In genomic region chr5:139377468-139378270, GRCm38 (mm10) we compare ENCODE assay signal across 8 mouse cellular contexts. TPM values are rescaled to one million over a fixed set of nuclear protein-coding genes. Genes with fewer than 3 reads are reported as not detected.
A peak's percentile ranks its signal among the peaks of the same experiment; 100 is the strongest.
DNase-seq lines count a peak whose midpoint lies in the region; ATAC-seq lines count a peak whose summit lies in the region.

Gene Gpr146, plus strand, starts transcription at chr5:139377697.

- no peak within 1 kb of the TSS for H3K27ac ChIP-seq in midbrain, embryonic 12.5 days (replicated peaks)
- no peak within 1 kb of the TSS; the same call in 1 of the 2 replicates for H3K27ac ChIP-seq in midbrain, embryonic 16.5 days (ENCODE audit: low read length)
- H3K27ac ChIP-seq in intestine, embryonic 16.5 days (ENCODE audit: low read length): peak within 1 kb of the TSS; percentile 76
- H3K27ac ChIP-seq in limb, embryonic 15.5 days: peak within 1 kb of the TSS; percentile 75

- H3K9ac ChIP-seq in midbrain, embryonic 12.5 days (replicated peaks): peak within 1 kb of the TSS; percentile 34; the same call in 1 of the 2 replicates
- no peak within 1 kb of the TSS for H3K9ac ChIP-seq in midbrain, embryonic 16.5 days (ENCODE audit: low read depth, low read length)
- H3K9ac ChIP-seq in intestine, embryonic 16.5 days (ENCODE audit: low read depth, low read length): peak within 1 kb of the TSS; percentile 48; the same call in 1 of the 2 replicates
- no peak within 1 kb of the TSS for H3K9ac ChIP-seq in limb, embryonic 15.5 days

- 87% methylated on average over 18 of the region's 18 CpGs for WGBS in midbrain, embryonic 12.5 days
- 86% methylated on average over 18 of the region's 18 CpGs for WGBS in midbrain, embryonic 16.5 days
- WGBS in intestine, embryonic 16.5 days: 63% methylated on average over 18 of the region's 18 CpGs
- 50% methylated on average over 18 of the region's 18 CpGs for WGBS in limb, embryonic 15.5 days

- H3K4me3 ChIP-seq in midbrain, embryonic 12.5 days: no peak within 1 kb of the TSS
- H3K4me3 ChIP-seq in midbrain, embryonic 16.5 days (ENCODE audit: low read depth, low read length): no peak within 1 kb of the TSS
- no peak within 1 kb of the TSS for H3K4me3 ChIP-seq in intestine, embryonic 16.5 days (ENCODE audit: low read length)
- H3K4me3 ChIP-seq in limb, embryonic 15.5 days: no peak within 1 kb of the TSS

- no peaks in the 10 kb centered on the region for H3K9me3 ChIP-seq in midbrain, embryonic 12.5 days
- no peaks in the 10 kb centered on the region for H3K9me3 ChIP-seq in midbrain, embryonic 16.5 days (replicated peaks; ENCODE audit: control insufficient read depth, low read length, poor library complexity, severe bottlenecking)
- no peaks in the 10 kb centered on the region for H3K9me3 ChIP-seq in intestine, embryonic 16.5 days (ENCODE audit: control insufficient read depth, low read length)
- H3K9me3 ChIP-seq in limb, embryonic 15.5 days: no peaks in the 10 kb centered on the region

- H3K4me1 ChIP-seq in midbrain, embryonic 12.5 days: peaks cover 16% of the 10 kb centered on the region
- peaks cover 14% of the 10 kb centered on the region for H3K4me1 ChIP-seq in midbrain, embryonic 16.5 days (ENCODE audit: control insufficient read depth, insufficient read depth, low read length)
- H3K4me1 ChIP-seq in intestine, embryonic 16.5 days (ENCODE audit: control insufficient read depth, insufficient read depth, low read length): peaks cover 54% of the 10 kb centered on the region
- H3K4me1 ChIP-seq in limb, embryonic 15.5 days: peaks cover 58% of the 10 kb centered on the region

- H3K27me3 ChIP-seq in midbrain, embryonic 12.5 days: 0 out of 2 replicates have a peak, but pooled peaks cover 4% of the 10 kb centered on the region
- no peaks in the 10 kb centered on the region for H3K27me3 ChIP-seq in midbrain, embryonic 16.5 days (ENCODE audit: control insufficient read depth, insufficient read depth, low read depth, low read length)
- no peaks in the 10 kb centered on the region for H3K27me3 ChIP-seq in intestine, embryonic 16.5 days (replicated peaks; ENCODE audit: control insufficient read depth, insufficient read depth, low read length)
- H3K27me3 ChIP-seq in limb, embryonic 15.5 days: no peaks in the 10 kb centered on the region

- ATAC-seq in midbrain, embryonic 12.5 days (ENCODE audit: low FRiP score, low read depth): no peak
- ATAC-seq in midbrain, embryonic 16.5 days: no peak
- no peak for ATAC-seq in intestine, embryonic 16.5 days
- no peak for ATAC-seq in limb, embryonic 15.5 days (ENCODE audit: insufficient number of reproducible peaks, low FRiP score, low TSS enrichment, low read depth)

- no peak within 1 kb of the TSS for H3K4me2 ChIP-seq in midbrain, embryonic 12.5 days (replicated peaks)
- no peak within 1 kb of the TSS for H3K4me2 ChIP-seq in midbrain, embryonic 16.5 days (ENCODE audit: low read length)
- no peak within 1 kb of the TSS for H3K4me2 ChIP-seq in intestine, embryonic 16.5 days (ENCODE audit: low read depth, low read length)
- H3K4me2 ChIP-seq in limb, embryonic 15.5 days: 0 out of 2 replicates have a peak within 1 kb of the TSS, but pooled peaks have one; percentile 17

- H3K36me3 ChIP-seq in midbrain, embryonic 12.5 days: no peaks in the 10 kb centered on the region
- no peaks in the 10 kb centered on the region for H3K36me3 ChIP-seq in midbrain, embryonic 16.5 days (ENCODE audit: control insufficient read depth, insufficient read depth, low read length)
- H3K36me3 ChIP-seq in intestine, embryonic 16.5 days (ENCODE audit: control insufficient read depth, insufficient read depth, low read length): no peaks in the 10 kb centered on the region
- no peaks in the 10 kb centered on the region for H3K36me3 ChIP-seq in limb, embryonic 15.5 days

- peak; percentile 86 to 91 for DNase-seq in adrenal gland, adult (ENCODE audit: inconsistent age in 2 of 2, low spot score in 1 of 2)
- no peak for DNase-seq in gonadal fat pad, adult 2 months (ENCODE audit: low read depth)
- DNase-seq in spleen, postnatal 36 days (ENCODE audit: low spot score in 2 of 2): peak; percentile 62 to 79
- DNase-seq in embryo, embryonic 9.5 days (ENCODE audit: extremely low spot score): no peak

RNA-seq across cellular contexts. Expression of gene Gpr146, which starts in this region (rescaled TPM):
- polyA plus RNA-seq in midbrain, embryonic 12.5 days (2016; fragmentation: Nextera tagmentation; extraction: Ambion mirVana): 1.8 and 2.6 TPM in 2 replicates
- polyA plus RNA-seq in midbrain, embryonic 16.5 days (2015; fragmentation: Nextera tagmentation; extraction: Ambion mirVana): 2.5 and 2.9 TPM in 2 replicates
- polyA plus RNA-seq in gonadal fat pad, adult 2 months (2012; rRNA removed): 28.6 and 37.7 TPM in 2 replicates
- polyA plus RNA-seq in intestine, embryonic 16.5 days (2015; fragmentation: Nextera tagmentation; extraction: Ambion mirVana): 2.3 and 2.5 TPM in 2 replicates
- 2.6 and 3.1 TPM in 2 replicates for polyA plus RNA-seq in limb, embryonic 15.5 days (2015; fragmentation: Nextera tagmentation; extraction: Ambion mirVana)

Comparison
In these comparisons a context has a peak if more than half of its experiments do, and no peak if none do; other contexts are left out.
1. H3K9ac ChIP-seq: peak in midbrain, embryonic 12.5 days (single experiment) and intestine, embryonic 16.5 days (single experiment); none in midbrain, embryonic 16.5 days (single experiment) and limb, embryonic 15.5 days (single experiment).
2. H3K27ac ChIP-seq: peak in intestine, embryonic 16.5 days (single experiment) and limb, embryonic 15.5 days (single experiment); none in midbrain, embryonic 12.5 days (single experiment) and midbrain, embryonic 16.5 days (single experiment).
3. DNase-seq: peak in adrenal gland, adult (2 of 2) and spleen, postnatal 36 days (2 of 2); none in gonadal fat pad, adult 2 months (single experiment) and embryo, embryonic 9.5 days (single experiment).